Mouse (Mus musculus): Measurements from ENCODE around the gene Arhgap6. TPM values are rescaled to one million over a fixed set of nuclear protein-coding genes. Genes with fewer than 3 reads are reported as not detected.
A peak's percentile ranks its signal among the peaks of the same experiment; 100 is the strongest.

Gene Arhgap6
- polyA plus RNA-seq, 1 experiment from 2014 or later: 5.3 TPM

DNA sequence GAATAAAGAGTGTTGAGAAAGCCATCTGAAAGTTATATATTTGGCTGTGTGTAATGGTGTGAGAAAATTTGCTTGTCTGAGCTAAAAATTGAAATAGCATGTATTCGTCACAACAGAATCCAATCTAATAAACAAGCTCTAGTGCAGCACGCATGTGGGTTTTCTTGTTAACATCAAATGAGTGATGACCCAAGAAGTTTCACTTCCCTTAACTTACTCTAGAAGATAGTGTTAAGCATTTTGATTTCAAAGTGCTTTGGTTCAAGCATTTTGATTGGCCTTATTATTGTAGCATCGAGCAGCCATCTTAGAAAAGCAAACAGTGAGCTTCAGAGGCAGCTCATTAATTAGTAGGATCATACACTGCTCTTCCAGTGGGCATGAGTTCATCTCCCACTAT is 315.1 kb downstream of the Arhgap6 start:
- Histone ChIP-seq H3K27me3 (ENCODE audit: control insufficient read depth, insufficient read depth, low read length) (no peaks in the 10 kb centered on the region), H3K9me3 (replicated peaks; ENCODE audit: control insufficient read depth, low read length) (no peaks in the 10 kb centered on the region), H3K4me2 (ENCODE audit: low read depth, low read length) (no peak overlapping the region), H3K9ac (ENCODE audit: low read length) (no peak overlapping the region), H3K36me3 (ENCODE audit: control insufficient read depth, insufficient read depth) (no peaks in the 10 kb centered on the region), H3K4me3 (ENCODE audit: low read length) (no peak overlapping the region), H3K27ac (ENCODE audit: low read length) (no peak overlapping the region), H3K4me1 (ENCODE audit: control insufficient read depth, insufficient read depth, low read length) (no peaks in the 10 kb centered on the region)
- WGBS: 83% methylated on average over 3 of the region's 3 CpGs
- no peak for ATAC-seq (replicated peaks; ENCODE audit: extremely low read depth, insufficient read depth, low FRiP score)

DNA sequence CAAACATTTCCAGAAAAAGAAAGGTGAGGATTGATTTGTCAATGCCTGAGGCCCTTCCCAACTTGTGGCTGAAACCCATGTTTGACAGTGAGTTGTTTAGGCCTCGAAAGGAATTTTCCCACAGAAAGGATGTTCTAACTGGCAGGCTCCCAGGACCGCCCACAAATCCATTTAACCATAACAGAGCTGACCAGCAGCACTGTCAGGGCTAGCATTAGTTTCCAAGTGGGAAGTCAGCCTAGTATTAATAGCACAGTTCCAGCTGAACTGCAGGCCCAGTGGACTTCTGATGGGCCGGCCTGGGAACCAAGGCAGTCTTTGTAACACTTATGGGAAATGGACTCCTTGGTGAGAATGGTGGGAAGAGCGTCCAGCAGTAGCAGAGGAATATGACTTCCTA is 317.8 kb downstream of the Arhgap6 start:
- Histone ChIP-seq H3K4me2 (ENCODE audit: low read depth, low read length) (no peak overlapping the region), H3K27me3 (ENCODE audit: control insufficient read depth, insufficient read depth, low read length) (no peaks in the 10 kb centered on the region), H3K36me3 (ENCODE audit: control insufficient read depth, insufficient read depth) (no peaks in the 10 kb centered on the region), H3K4me1 (ENCODE audit: control insufficient read depth, insufficient read depth, low read length) (no peaks in the 10 kb centered on the region), H3K27ac (ENCODE audit: low read length) (no peak overlapping the region), H3K4me3 (ENCODE audit: low read length) (no peak overlapping the region), H3K9ac (ENCODE audit: low read length) (no peak overlapping the region), H3K9me3 (replicated peaks; ENCODE audit: control insufficient read depth, low read length) (no peaks in the 10 kb centered on the region)
- ATAC-seq (replicated peaks; ENCODE audit: extremely low read depth, insufficient read depth, low FRiP score): peak; percentile 37; the same call in 1 of the 2 replicates
- WGBS: 52% methylated on average over 4 of the region's 4 CpGs

DNA sequence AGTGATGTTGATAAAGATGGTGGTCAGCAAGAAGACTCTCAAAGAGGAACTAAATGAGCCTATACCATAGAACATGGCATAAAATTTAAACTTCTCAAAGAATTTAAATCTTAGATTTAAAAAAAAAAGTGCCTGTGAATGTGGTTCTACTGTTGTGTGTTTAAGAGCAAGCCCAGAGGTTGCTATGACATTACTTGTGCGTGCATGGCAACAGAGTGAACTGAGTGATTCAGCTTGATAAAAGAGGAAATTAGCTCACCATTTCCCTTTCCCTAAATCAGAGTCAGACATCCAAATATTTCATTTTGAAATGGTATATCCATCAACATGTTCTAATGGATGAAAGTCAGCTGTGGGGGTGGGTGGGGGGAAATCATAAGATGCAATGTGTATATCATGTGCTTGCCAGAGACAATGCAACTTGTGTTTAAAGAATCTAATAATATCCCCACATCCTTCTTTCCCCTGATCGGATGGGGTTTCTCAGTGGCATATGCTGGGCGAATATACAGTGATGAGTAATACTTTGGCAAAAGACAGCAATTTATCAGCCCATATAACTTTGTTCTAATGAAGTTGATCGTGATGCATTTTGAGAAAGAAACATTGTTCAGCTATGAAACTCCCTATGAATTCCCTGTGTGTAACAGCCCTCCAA is 328.3 kb downstream of the Arhgap6 start:
- H3K36me3 ChIP-seq (ENCODE audit: control insufficient read depth, insufficient read depth): no peaks in the 10 kb centered on the region
- ATAC-seq (replicated peaks; ENCODE audit: extremely low read depth, insufficient read depth, low FRiP score): 0 out of 2 replicates have a peak, but pooled peaks have one; percentile 10
- H3K27me3 ChIP-seq (ENCODE audit: control insufficient read depth, insufficient read depth, low read length): no peaks in the 10 kb centered on the region
- no peak overlapping the region for H3K4me3 ChIP-seq (ENCODE audit: low read length)
- no peak overlapping the region for H3K4me2 ChIP-seq (ENCODE audit: low read depth, low read length)
- WGBS: 65% methylated on average over 4 of the region's 4 CpGs
- no peaks in the 10 kb centered on the region for H3K4me1 ChIP-seq (ENCODE audit: control insufficient read depth, insufficient read depth, low read length)
- 0 out of 2 replicates have a peak overlapping the region, but pooled peaks have one; percentile 1 for H3K27ac ChIP-seq (ENCODE audit: low read length)
- no peaks in the 10 kb centered on the region for H3K9me3 ChIP-seq (replicated peaks; ENCODE audit: control insufficient read depth, low read length)
- H3K9ac ChIP-seq (ENCODE audit: low read length): no peak overlapping the region

DNA sequence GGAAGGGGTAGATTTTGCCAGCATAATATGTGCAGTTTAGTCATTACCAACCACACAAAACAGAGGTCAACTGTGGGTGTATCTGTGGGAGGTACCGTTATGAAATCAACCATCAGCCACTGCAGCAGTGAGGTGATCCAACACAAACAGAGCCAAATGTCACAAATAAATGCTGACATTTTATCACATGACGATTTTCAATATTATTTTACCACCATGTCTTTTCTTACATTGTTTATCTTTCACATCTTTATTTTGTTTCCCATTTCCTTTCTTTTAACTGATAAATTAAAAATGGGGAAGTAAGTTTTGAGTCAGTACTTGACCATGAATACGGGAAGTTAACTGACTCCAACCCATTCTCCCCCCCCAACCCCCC is 328.9 kb downstream of the Arhgap6 start:
- H3K36me3 ChIP-seq (ENCODE audit: control insufficient read depth, insufficient read depth): no peaks in the 10 kb centered on the region
- 0 out of 2 replicates have a peak overlapping the region, but pooled peaks have one; percentile 1 for H3K27ac ChIP-seq (ENCODE audit: low read length)
- ATAC-seq (replicated peaks; ENCODE audit: extremely low read depth, insufficient read depth, low FRiP score): no peak
- H3K27me3 ChIP-seq (ENCODE audit: control insufficient read depth, insufficient read depth, low read length): no peaks in the 10 kb centered on the region
- WGBS: 61% methylated on average over 3 of the region's 3 CpGs
- no peak overlapping the region for H3K4me2 ChIP-seq (ENCODE audit: low read depth, low read length)
- no peak overlapping the region for H3K9ac ChIP-seq (ENCODE audit: low read length)
- H3K4me3 ChIP-seq (ENCODE audit: low read length): no peak overlapping the region
- H3K9me3 ChIP-seq (replicated peaks; ENCODE audit: control insufficient read depth, low read length): no peaks in the 10 kb centered on the region
- no peaks in the 10 kb centered on the region for H3K4me1 ChIP-seq (ENCODE audit: control insufficient read depth, insufficient read depth, low read length)

DNA sequence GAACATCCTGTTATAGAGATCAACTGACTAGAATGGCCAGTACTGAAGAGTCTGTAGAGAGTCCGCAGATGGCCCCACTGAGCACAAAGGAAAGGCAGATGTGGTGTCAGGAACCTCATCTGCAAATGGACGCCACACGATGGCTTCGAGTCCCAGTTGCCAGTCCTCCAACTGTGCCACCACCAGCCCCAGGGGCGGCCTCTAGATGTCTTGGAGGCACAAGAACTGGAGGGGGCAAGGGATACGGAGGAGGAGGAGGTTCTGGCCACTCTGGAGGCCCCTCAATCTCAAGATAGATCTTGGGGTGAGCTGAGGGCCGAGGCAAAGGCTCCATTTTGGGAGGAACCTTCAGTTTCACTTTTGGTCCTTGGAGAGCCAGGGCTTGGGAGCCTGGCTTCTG is 344.9 kb downstream of the Arhgap6 start:
- Histone ChIP-seq H3K9me3 (replicated peaks; ENCODE audit: control insufficient read depth, low read length) (no peaks in the 10 kb centered on the region), H3K9ac (ENCODE audit: low read length) (no peak overlapping the region), H3K27ac (ENCODE audit: low read length) (no peak overlapping the region), H3K4me3 (ENCODE audit: low read length) (no peak overlapping the region), H3K27me3 (ENCODE audit: control insufficient read depth, insufficient read depth, low read length) (no peaks in the 10 kb centered on the region), H3K4me2 (ENCODE audit: low read depth, low read length) (no peak overlapping the region), H3K4me1 (ENCODE audit: control insufficient read depth, insufficient read depth, low read length) (no peaks in the 10 kb centered on the region), H3K36me3 (ENCODE audit: control insufficient read depth, insufficient read depth) (no peaks in the 10 kb centered on the region)
- 92% methylated on average over 7 of the region's 7 CpGs for WGBS
- no peak for ATAC-seq (replicated peaks; ENCODE audit: extremely low read depth, insufficient read depth, low FRiP score)

DNA sequence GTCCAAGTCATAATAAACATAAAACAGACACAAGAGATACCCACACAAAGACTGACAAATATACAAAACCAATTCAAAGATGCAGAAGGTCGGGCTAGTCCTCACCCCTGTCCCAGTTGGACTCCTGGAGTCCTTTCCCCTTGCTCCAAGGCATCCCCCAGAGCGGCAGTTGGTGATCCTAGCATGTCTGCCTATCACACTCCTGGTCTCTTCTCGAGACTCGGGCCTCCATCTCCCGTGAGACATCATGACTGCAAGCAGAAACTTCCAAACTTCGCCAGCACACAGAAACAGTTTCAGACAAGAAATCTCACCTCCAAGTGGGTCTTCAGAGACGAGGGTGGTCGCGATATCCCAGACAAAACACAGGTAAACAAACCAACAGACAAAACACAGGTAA is 345.6 kb downstream of the Arhgap6 start:
- Histone ChIP-seq H3K4me3 (ENCODE audit: low read length) (no peak overlapping the region), H3K9ac (ENCODE audit: low read length) (no peak overlapping the region), H3K27me3 (ENCODE audit: control insufficient read depth, insufficient read depth, low read length) (no peaks in the 10 kb centered on the region), H3K4me2 (ENCODE audit: low read depth, low read length) (no peak overlapping the region), H3K27ac (ENCODE audit: low read length) (no peak overlapping the region), H3K36me3 (ENCODE audit: control insufficient read depth, insufficient read depth) (no peaks in the 10 kb centered on the region), H3K4me1 (ENCODE audit: control insufficient read depth, insufficient read depth, low read length) (no peaks in the 10 kb centered on the region), H3K9me3 (replicated peaks; ENCODE audit: control insufficient read depth, low read length) (no peaks in the 10 kb centered on the region)
- ATAC-seq (replicated peaks; ENCODE audit: extremely low read depth, insufficient read depth, low FRiP score): no peak
- 82% methylated on average over 9 of the region's 9 CpGs for WGBS

DNA sequence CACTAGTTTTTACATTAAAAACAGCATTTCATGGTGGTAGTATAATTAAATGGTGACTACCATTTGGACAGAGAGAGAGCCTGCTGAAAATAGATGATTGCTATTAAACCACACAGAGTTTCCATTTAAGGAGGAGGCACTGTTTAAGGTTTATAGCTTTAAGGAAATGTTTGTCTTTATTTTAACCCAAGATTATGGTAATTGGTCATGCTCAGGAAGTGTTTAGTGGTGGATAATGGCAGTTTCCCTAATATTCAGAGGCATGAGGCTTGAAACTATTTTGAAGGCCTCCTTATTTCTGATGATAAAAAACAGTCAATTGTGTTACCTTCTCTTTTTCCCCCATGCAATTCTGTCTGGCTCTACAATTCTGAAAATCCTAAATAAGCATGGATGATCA is 358.9 kb downstream of the Arhgap6 start:
- Histone ChIP-seq H3K36me3 (ENCODE audit: control insufficient read depth, insufficient read depth) (no peaks in the 10 kb centered on the region), H3K9ac (ENCODE audit: low read length) (no peak overlapping the region), H3K4me2 (ENCODE audit: low read depth, low read length) (no peak overlapping the region), H3K4me3 (ENCODE audit: low read length) (no peak overlapping the region), H3K27ac (ENCODE audit: low read length) (no peak overlapping the region), H3K4me1 (ENCODE audit: control insufficient read depth, insufficient read depth, low read length) (no peaks in the 10 kb centered on the region), H3K9me3 (replicated peaks; ENCODE audit: control insufficient read depth, low read length) (no peaks in the 10 kb centered on the region), H3K27me3 (ENCODE audit: control insufficient read depth, insufficient read depth, low read length) (no peaks in the 10 kb centered on the region)
- no peak for ATAC-seq (replicated peaks; ENCODE audit: extremely low read depth, insufficient read depth, low FRiP score)

DNA sequence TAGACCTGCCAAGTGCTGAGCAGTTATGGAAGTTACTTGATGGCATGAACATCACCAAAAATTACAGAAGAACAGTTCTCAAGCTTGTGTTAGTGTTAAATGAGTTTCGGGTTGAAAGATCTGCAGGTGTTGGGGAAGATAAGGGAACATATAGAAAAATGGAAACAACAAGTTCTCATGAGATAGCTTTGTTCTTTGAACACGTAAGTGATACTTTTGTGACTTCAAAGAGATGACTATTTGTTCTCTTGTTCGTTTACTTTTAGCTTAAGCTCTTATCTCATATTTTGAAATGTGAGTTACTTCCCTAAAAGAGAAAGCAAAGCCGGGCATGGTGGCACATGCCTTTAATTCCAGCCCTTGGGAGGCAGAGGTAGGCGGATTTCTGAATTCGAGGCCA is 363.5 kb downstream of the Arhgap6 start:
- Histone ChIP-seq H3K27ac (ENCODE audit: low read length) (no peak overlapping the region), H3K9me3 (replicated peaks; ENCODE audit: control insufficient read depth, low read length) (no peaks in the 10 kb centered on the region), H3K36me3 (ENCODE audit: control insufficient read depth, insufficient read depth) (no peaks in the 10 kb centered on the region), H3K4me1 (ENCODE audit: control insufficient read depth, insufficient read depth, low read length) (no peaks in the 10 kb centered on the region), H3K4me2 (ENCODE audit: low read depth, low read length) (no peak overlapping the region), H3K9ac (ENCODE audit: low read length) (no peak overlapping the region), H3K27me3 (ENCODE audit: control insufficient read depth, insufficient read depth, low read length) (no peaks in the 10 kb centered on the region), H3K4me3 (ENCODE audit: low read length) (no peak overlapping the region)
- WGBS: 72% methylated on average over 6 of the region's 6 CpGs
- no peak for ATAC-seq (replicated peaks; ENCODE audit: extremely low read depth, insufficient read depth, low FRiP score)

DNA sequence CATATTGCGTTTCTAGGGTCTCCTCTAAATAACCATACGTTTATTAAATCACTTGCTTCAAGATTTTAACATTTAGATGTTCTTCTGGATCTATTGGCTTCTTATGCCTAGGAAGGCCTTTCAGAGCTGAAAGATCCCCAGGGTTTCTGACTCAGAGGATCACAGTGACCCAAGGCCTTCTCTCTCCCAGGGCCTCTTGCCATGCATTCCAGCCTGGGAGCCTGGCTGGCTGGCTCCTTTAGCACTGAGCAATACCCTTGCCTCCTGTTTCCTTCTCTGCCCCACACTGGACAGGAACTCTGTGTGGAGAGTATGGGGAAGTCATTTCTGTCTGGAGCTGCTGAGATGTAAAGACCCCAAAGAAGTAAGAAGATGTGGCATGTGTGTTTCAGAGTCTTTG is 376.1 kb downstream of the Arhgap6 start:
- Histone ChIP-seq H3K4me3 (ENCODE audit: low read length) (no peak overlapping the region), H3K27ac (ENCODE audit: low read length) (no peak overlapping the region), H3K36me3 (ENCODE audit: control insufficient read depth, insufficient read depth) (no peaks in the 10 kb centered on the region), H3K4me2 (ENCODE audit: low read depth, low read length) (no peak overlapping the region), H3K27me3 (ENCODE audit: control insufficient read depth, insufficient read depth, low read length) (no peaks in the 10 kb centered on the region), H3K9ac (ENCODE audit: low read length) (no peak overlapping the region), H3K9me3 (replicated peaks; ENCODE audit: control insufficient read depth, low read length) (no peaks in the 10 kb centered on the region), H3K4me1 (ENCODE audit: control insufficient read depth, insufficient read depth, low read length) (no peaks in the 10 kb centered on the region)
- 76% methylated on average over 2 of the region's 2 CpGs for WGBS
- no peak for ATAC-seq (replicated peaks; ENCODE audit: extremely low read depth, insufficient read depth, low FRiP score)
